Mouse (Mus musculus): Measurements from ENCODE around the gene Spta1.

Spta1 gene

GRCm38 (mm10) chr1:174251961-174252360 lies 79.4 kb downstream of the Spta1 start, which contains the start of gene Olfr419:
Gene Olfr419 (minus strand): TSS chr1:174252061.
- no peak for DNase-seq (ENCODE audit: low read depth, low spot score)

DNA sequence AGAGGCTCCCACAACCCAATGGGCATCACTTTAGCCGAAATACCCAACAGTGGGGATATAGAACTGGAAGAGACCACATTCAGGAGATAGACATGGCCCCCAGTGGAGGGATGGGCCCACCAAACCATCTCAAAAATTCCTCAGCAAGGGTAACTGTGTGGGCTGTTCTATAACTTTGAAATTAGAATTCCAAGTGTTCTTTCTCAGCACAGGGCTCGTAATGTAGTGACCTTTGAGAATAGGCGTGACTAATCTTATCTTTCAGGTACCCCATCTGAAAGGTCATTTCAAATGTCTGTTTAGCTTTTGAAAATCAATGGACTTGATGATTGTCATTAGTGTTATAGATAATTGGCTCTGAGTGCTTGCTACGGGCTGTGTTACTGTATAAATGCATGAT lies 95.2 kb downstream of the Spta1 start:
- no peak for DNase-seq (ENCODE audit: low read depth, low spot score)

- no peak for DNase-seq (ENCODE audit: low read depth, low spot score)
Observed at GRCm38 (mm10) chr1:174269162-174269561, 96.6 kb downstream of the Spta1 start.

GRCm38 (mm10) chr1:174270643-174271042 lies 98.1 kb downstream of the Spta1 start:
- no peak for DNase-seq (ENCODE audit: low read depth, low spot score)
